Mouse (Mus musculus) CD4-positive, CD25-positive, alpha-beta regulatory T cell, adult 4 months (primary cell): ENCODE data around the gene Dnttip2. TPM values are rescaled to one million over a fixed set of nuclear protein-coding genes. Genes with fewer than 3 reads are reported as not detected.
A peak's percentile ranks its signal among the peaks of the same experiment; 100 is the strongest.

Experiments used
- ATAC-seq: one replicate; pipeline ENCODE4 v1.8.0; 2017
- polyA plus RNA-seq, 2 experiments: library from polyadenylated mRNA; unstranded; fragments of 100-300 nt; shearing (Covaris generic); gene quantifications; one replicate each; pipeline ENCODE4 v1.2.1; 2017

The Dnttip2 gene
- polyA plus RNA-seq, 2 experiments from 2014 or later, result 108 to 120 TPM

DNA sequence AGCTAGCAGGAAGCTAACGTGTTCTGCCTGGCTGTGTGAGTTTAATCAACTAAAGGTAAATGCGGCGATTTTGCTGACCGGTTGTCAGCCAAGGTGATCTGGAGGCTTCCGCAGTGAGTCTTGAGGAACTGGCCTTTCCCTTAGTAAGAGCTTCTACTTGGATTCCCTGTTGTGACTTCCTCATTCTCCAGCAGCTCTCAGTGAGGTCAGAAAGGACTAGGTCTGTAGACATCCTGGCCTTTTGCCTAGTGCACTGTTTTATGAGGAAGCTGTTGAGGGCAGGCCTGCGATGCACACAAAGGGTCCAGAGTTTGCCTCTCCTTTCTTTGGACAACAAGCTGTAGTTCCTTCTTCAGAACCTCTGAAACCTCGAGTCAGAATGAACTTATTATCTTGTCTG, 16.5 kb downstream of the Dnttip2 start:
- ATAC-seq, result no peak

DNA sequence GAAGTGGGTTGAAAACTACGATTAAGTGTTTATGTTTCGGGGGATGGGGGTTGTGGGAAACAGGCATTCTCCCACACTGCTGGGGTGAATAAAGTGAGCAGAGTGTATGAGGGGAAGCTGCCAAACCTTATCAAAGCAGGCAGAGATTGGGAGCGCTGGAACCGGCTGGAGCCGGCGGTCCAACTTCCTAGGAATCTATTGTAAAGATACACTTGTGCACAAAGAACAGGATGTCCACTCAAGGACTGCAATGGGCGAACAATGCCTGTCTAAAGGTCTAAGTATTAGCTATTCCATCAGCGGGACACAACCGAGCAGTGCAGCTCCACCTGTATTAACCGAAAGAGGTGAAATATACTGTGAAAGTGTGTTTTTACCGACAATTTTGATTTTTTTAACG, 17.6 kb downstream of the Dnttip2 start:
- ATAC-seq, result no peak

- peak; percentile 84 for ATAC-seq
These were observed 18.4 kb downstream of the Dnttip2 start for GRCm38 (mm10) chr3:122292300-122293222.

DNA sequence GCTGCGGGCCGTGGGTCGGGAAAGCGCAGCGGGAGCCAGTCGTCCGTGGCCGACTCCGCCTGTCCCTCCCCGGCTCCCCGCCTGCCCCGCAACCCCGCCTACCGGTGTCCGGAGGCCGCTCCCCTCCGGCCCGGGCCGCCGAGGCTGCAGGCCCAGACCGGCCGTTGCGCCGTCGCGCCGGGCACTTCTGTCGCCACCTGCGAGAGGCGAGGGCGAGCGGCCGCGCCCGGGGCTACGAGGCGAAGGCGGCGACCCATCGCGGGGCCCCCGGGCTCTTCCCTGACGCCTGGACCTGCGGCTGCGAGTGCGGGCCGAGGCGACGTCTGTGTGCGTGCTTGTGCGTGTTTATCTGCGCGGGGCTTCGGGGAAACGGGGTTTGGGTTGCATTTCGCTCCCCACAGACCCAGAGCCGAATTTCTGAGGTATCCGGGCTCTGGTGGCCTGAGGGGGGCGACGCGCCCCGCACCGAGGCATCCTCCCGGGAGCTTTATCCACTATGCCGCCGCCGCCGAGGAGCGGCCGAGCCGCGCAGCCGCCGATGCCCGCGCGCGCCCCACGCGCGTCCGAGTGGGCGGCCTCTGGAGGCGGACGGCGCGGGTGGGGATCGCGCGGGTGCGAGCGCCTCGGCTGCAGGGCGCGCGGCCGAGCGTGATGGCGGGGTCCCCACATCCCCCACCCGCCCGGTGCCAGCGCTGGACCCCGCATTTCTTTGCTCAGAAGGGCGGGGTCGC, 19.2 kb downstream of the Dnttip2 start:
- peak; percentile 41 for ATAC-seq

- ATAC-seq, result peak; percentile 78
These were observed 20.0 kb downstream of the Dnttip2 start, which contains the start of gene Bcar3 for GRCm38 (mm10) chr3:122293954-122294850. Gene Bcar3 (plus strand): TSS chr3:122294136.

GRCm38 (mm10) chr3:122295511-122295910, 21.3 kb downstream of the Dnttip2 start:
- no peak for ATAC-seq

- ATAC-seq, result no peak
These were observed 22.8 kb downstream of the Dnttip2 start for GRCm38 (mm10) chr3:122296979-122297378.

- no peak for ATAC-seq
These were observed 27.1 kb downstream of the Dnttip2 start for GRCm38 (mm10) chr3:122300983-122301919.

GRCm38 (mm10) chr3:122304560-122304959, 30.4 kb downstream of the Dnttip2 start:
- peak; percentile 54 for ATAC-seq

GRCm38 (mm10) chr3:122307894-122308671, 33.9 kb downstream of the Dnttip2 start:
- ATAC-seq, result no peak

DNA sequence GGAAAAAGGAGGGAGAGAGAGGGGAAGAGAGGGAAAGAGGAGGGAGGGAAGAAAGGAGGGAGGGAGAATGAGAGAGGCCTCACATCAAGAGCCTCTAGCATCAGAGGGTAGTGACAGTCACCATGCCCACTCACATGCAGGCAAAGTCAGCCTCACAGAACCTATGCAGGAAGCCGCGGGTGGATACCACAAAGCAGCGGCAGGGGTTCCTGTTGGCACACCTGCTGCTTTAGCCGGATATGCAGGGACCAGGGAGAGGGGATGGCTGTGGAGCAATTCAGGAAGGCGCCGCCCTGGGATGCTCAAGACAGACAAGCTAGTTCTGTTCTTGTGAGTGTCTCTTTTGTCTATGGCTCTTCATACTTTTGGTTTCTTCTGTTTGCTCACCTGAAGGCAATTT, 34.8 kb downstream of the Dnttip2 start:
- peak; percentile 25 for ATAC-seq

GRCm38 (mm10) chr3:122312078-122312477, 37.9 kb downstream of the Dnttip2 start:
- ATAC-seq, result peak; percentile 80

GRCm38 (mm10) chr3:122312936-122313629, 38.9 kb downstream of the Dnttip2 start:
- no peak for ATAC-seq

- ATAC-seq, result no peak
These were observed 39.7 kb downstream of the Dnttip2 start for GRCm38 (mm10) chr3:122313936-122314335.

GRCm38 (mm10) chr3:122316621-122317020, 42.4 kb downstream of the Dnttip2 start:
- ATAC-seq, result no peak

DNA sequence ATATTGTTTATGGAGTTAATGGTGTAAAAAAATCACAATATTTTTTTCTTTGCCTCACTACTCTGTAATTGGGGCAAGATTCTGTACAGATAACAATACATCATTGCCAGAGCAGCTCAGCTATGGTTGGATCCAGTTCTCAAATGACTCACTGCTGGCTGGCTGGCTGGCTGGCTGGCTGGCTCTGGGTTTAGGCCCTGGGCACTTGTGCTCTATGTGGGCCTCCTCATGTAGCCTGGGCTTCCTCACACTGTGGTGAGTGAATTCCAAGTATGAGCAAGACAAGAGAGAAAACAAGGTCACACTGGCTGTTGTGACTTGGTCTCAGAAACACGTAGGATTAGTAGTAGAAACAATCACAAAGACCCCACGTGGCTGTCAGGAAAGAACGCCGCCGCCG, 43.2 kb downstream of the Dnttip2 start:
- no peak for ATAC-seq

GRCm38 (mm10) chr3:122322226-122322625, 48.0 kb downstream of the Dnttip2 start:
- ATAC-seq, result no peak

- no peak for ATAC-seq
These were observed 49.7 kb downstream of the Dnttip2 start for GRCm38 (mm10) chr3:122323841-122324240.

GRCm38 (mm10) chr3:122324528-122324927, 50.3 kb downstream of the Dnttip2 start:
- ATAC-seq, result no peak

DNA sequence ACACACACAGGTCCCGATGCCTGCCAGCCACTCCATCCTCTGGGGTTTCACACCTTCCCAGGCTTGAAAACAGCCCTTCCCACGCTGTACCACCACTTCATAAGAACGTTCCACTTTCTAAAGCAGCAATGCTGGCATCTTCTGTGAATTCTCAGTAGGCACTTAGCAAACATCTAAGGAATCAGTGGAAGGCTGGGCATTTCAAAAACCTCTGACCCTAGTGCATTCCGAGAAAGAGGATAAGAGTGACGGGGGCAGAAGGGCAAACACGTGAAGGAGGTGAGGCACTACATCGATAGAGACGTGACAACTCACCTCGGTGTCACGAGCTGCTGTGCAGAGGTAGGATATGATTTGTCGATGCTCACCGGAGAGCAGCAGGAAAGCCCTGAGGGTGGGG, 56.3 kb downstream of the Dnttip2 start:
- ATAC-seq, result no peak
